Mouse (Mus musculus) intestine, embryonic 14.5 days (tissue): ENCODE measurements at regions not wholly inside any gene's neighbourhood (a gene's known extent, or its start where the extent isn't known, plus 50 kb on each side); places are given as distances from the start of the nearest gene placed in this dataset.
"Not testable (repeated sequence)": the region's sequence is repeated elsewhere in the genome, so short reads cannot be mapped to it uniquely, and the experiment has no call there.

ENCODE experiments used
- ATAC-seq: fragments of 200-750 bp; cut with Nextera tagmentation; replicated peaks from 2 replicates; pipeline ENCODE4 v1.8.0; 2017; ENCODE audit warnings: low read depth, moderate number of reproducible peaks, moderate TSS enrichment, moderate library complexity; ENCODE audit not compliant: low FRiP score, low TSS enrichment
- DNase-seq: peaks from one replicate; pipeline ENCODE4 v3.0.0-alpha.2; 2018; ENCODE audit warnings: low spot score
- H3K27ac ChIP-seq: fragments of 300-500 bp; sonication (generic); 2 replicates; pipeline ENCODE4 v1.5.1; 2014; ENCODE audit warnings: low read depth, mild to moderate bottlenecking, control low read depth
- H3K27me3 ChIP-seq: fragments of 300-500 bp; sonication (generic); replicated peaks from 2 replicates; pipeline ENCODE4 v1.6.1; 2014; ENCODE audit warnings: low read length, control low read depth; ENCODE audit not compliant: control insufficient read depth, insufficient read depth
- H3K36me3 ChIP-seq: fragments of 300-500 bp; sonication (generic); 2 replicates; pipeline ENCODE4 v1.6.1; 2014; ENCODE audit warnings: low read length, control low read depth; ENCODE audit not compliant: control insufficient read depth, insufficient read depth
- H3K4me1 ChIP-seq: fragments of 300-500 bp; sonication (generic); replicated peaks from 2 replicates; pipeline ENCODE4 v1.6.1; 2014; ENCODE audit warnings: low read length, control low read depth, mixed read lengths; ENCODE audit not compliant: control insufficient read depth, insufficient read depth
- H3K4me2 ChIP-seq: fragments of 300-500 bp; sonication (generic); 2 replicates; pipeline ENCODE4 v1.6.1; 2014; ENCODE audit warnings: low read length
- H3K4me3 ChIP-seq: fragments of 300-500 bp; sonication (generic); 2 replicates; pipeline ENCODE4 v1.5.1; 2014; ENCODE audit warnings: low read depth, low read length, control low read depth, mixed read lengths
- H3K9ac ChIP-seq: fragments of 300-500 bp; sonication (generic); 2 replicates; pipeline ENCODE4 v1.6.1; 2014; ENCODE audit warnings: mild to moderate bottlenecking, low read length
- H3K9me3 ChIP-seq: fragments of 300-500 bp; sonication (generic); 2 replicates; pipeline ENCODE4 v1.6.1; 2016; ENCODE audit warnings: low read length, control low read depth; ENCODE audit not compliant: control insufficient read depth
- WGBS: fragments of 180-500 bp; shearing (Covaris S2); extraction: QIAGEN DNeasy Blood & Tissue Kit; methylation state at CpG from one replicate; pipeline ENCODE4 v1.1.7; 2014; 5-methylcytosine and 5-hydroxymethylcytosine counted together

GRCm38 (mm10) chr13:74563483-74564330 lies 69.9 kb upstream of the Zfp825 start:
- H3K4me3 ChIP-seq, result peak overlapping the region; percentile 51
- 1% methylated on average over 27 of the region's 27 CpGs for WGBS
- not testable (repeated sequence) for H3K36me3 ChIP-seq, H3K27me3 ChIP-seq, H3K4me1 ChIP-seq, H3K9me3 ChIP-seq
- H3K4me2 ChIP-seq, result peak overlapping the region; percentile 52
- ATAC-seq, result peak; percentile 96
- peak overlapping the region; percentile 86 for H3K27ac ChIP-seq
- H3K9ac ChIP-seq, result peak overlapping the region; percentile 49
- peak; percentile 88 for DNase-seq

- WGBS, result 27% methylated on average over 2 of the region's 2 CpGs
- Histone ChIP-seq H3K4me3 (peak overlapping the region; percentile 51), H3K27ac (peak overlapping the region; percentile 86), H3K4me2 (peak overlapping the region; percentile 52), H3K9ac (peak overlapping the region; percentile 49)
- H3K27me3 ChIP-seq, H3K9me3 ChIP-seq, ATAC-seq, H3K36me3 ChIP-seq, H3K4me1 ChIP-seq, DNase-seq: not testable (repeated sequence)
These were observed 70.5 kb upstream of the Zfp825 start for GRCm38 (mm10) chr13:74564331-74564727.

GRCm38 (mm10) chr13:74569967-74570366 lies 69.4 kb upstream of the Erap1 start:
- H3K9me3 ChIP-seq, H3K27me3 ChIP-seq, H3K4me3 ChIP-seq, H3K27ac ChIP-seq, DNase-seq, H3K9ac ChIP-seq, H3K36me3 ChIP-seq, ATAC-seq, H3K4me1 ChIP-seq, H3K4me2 ChIP-seq: not testable (repeated sequence)
- 61% methylated on average over 4 of the region's 4 CpGs for WGBS
